In genomic region chr5:122080930-122081329, GRCm38 (mm10) we compare ENCODE assay signal across 10 mouse cellular contexts. TPM values are rescaled to one million over a fixed set of nuclear protein-coding genes. Genes with fewer than 3 reads are reported as not detected.
DNase-seq lines count a peak whose midpoint lies in the region; ATAC-seq and TF ChIP-seq lines count a peak whose summit lies in the region.
"Had no signal": no experiment of that assay in that cellular context is flagged by ENCODE, and none has a peak within 500 bp of the region (broad histone marks: within the 10 kb centered on the region; RNA-seq: fewer than 3 reads in every experiment).

No protein-coding gene starts in this region.

- TF ChIP-seq CTCF in heart, adult 2 months (IDR thresholded peaks at IDR 0.05), result no peak

- peaks cover 4% of the 10 kb centered on the region; the same call in 1 of the 2 replicates for H3K9me3 ChIP-seq in heart, embryonic 12.5 days (replicated peaks)
- no peaks in the 10 kb centered on the region for H3K9me3 ChIP-seq in forebrain, embryonic 15.5 days
- H3K9me3 ChIP-seq in kidney, embryonic 15.5 days (replicated peaks), result no peaks in the 10 kb centered on the region
- H3K9me3 ChIP-seq: liver, embryonic 15.5 days had no signal

- no peaks in the 10 kb centered on the region for H3K27me3 ChIP-seq in heart, embryonic 12.5 days (replicated peaks)
- no peaks in the 10 kb centered on the region for H3K27me3 ChIP-seq in heart, adult 2 months (ENCODE audit: control insufficient read depth, insufficient read depth, low read length)
- no peaks in the 10 kb centered on the region for H3K27me3 ChIP-seq in forebrain, embryonic 15.5 days
- H3K27me3 ChIP-seq in kidney, embryonic 15.5 days, result no peaks in the 10 kb centered on the region
- H3K27me3 ChIP-seq: liver, embryonic 15.5 days had no signal

- intact Hi-C loops in heart, adult 2 months (cut with DNase I), result no loop called here

- no peak overlapping the region for H3K4me2 ChIP-seq in heart, embryonic 12.5 days
- H3K4me2 ChIP-seq in forebrain, embryonic 15.5 days (replicated peaks), result no peak overlapping the region
- no peak overlapping the region for H3K4me2 ChIP-seq in kidney, embryonic 15.5 days
- H3K4me2 ChIP-seq: liver, embryonic 15.5 days had no signal

- H3K4me1 ChIP-seq in heart, embryonic 12.5 days (replicated peaks), result peaks cover 13% of the 10 kb centered on the region
- no peaks in the 10 kb centered on the region for H3K4me1 ChIP-seq in heart, adult 2 months (ENCODE audit: control insufficient read depth, insufficient read depth, low read length)
- H3K4me1 ChIP-seq in forebrain, embryonic 15.5 days, result peaks cover 16% of the 10 kb centered on the region
- peaks cover 25% of the 10 kb centered on the region for H3K4me1 ChIP-seq in kidney, embryonic 15.5 days

- ATAC-seq in heart, embryonic 12.5 days (ENCODE audit: insufficient number of reproducible peaks, low FRiP score), result peak; percentile 49; the same call in 1 of the 2 replicates
- ATAC-seq in forebrain, embryonic 15.5 days (replicated peaks), result peak; percentile 88
- no peak for ATAC-seq in kidney, embryonic 15.5 days (replicated peaks; ENCODE audit: low FRiP score)

- no peak for DNase-seq in heart, adult 2 months
- DNase-seq in MN1 (ENCODE audit: low spot score) (peak; percentile 85), adipocyte (ENCODE audit: low spot score) (no peak)
- peak; percentile 57 to 86 for DNase-seq in left cerebral cortex, adult 8-10 months (ENCODE audit: low spot score in 2 of 2)
- no peak for DNase-seq in T-cell, adult 2 months (ENCODE audit: low spot score)

- TF ChIP-seq POLR2A in heart, adult 2 months (IDR thresholded peaks at IDR 0.05; ENCODE audit: insufficient read depth, low read depth, low read length), result no peak

- H3K9ac ChIP-seq in heart, embryonic 12.5 days, result no peak overlapping the region
- no peak overlapping the region for H3K9ac ChIP-seq in heart, adult 2 months (ENCODE audit: low read depth, low read length)
- H3K9ac ChIP-seq in forebrain, embryonic 15.5 days (replicated peaks), result no peak overlapping the region
- no peak overlapping the region for H3K9ac ChIP-seq in kidney, embryonic 15.5 days
- H3K9ac ChIP-seq: liver, embryonic 15.5 days had no signal

- H3K27ac ChIP-seq in heart, embryonic 12.5 days (ENCODE audit: poor library complexity, severe bottlenecking), result no peak overlapping the region
- no peak overlapping the region for H3K27ac ChIP-seq in heart, adult 2 months
- peak overlapping the region; percentile 85 for H3K27ac ChIP-seq in forebrain, embryonic 15.5 days (replicated peaks)
- no peak overlapping the region for H3K27ac ChIP-seq in kidney, embryonic 15.5 days
- H3K27ac ChIP-seq: liver, embryonic 15.5 days had no signal

- 66% methylated on average over 11 of the region's 11 CpGs for WGBS in heart, embryonic 12.5 days
- 53% methylated on average over 11 of the region's 11 CpGs for WGBS in heart, adult 2 months
- 37% methylated on average over 11 of the region's 11 CpGs for WGBS in forebrain, embryonic 15.5 days
- 60% methylated on average over 11 of the region's 11 CpGs for WGBS in kidney, embryonic 15.5 days

- no peak overlapping the region for H3K4me3 ChIP-seq in heart, embryonic 12.5 days
- H3K4me3 ChIP-seq in heart, adult 2 months, result no peak overlapping the region
- no peak overlapping the region for H3K4me3 ChIP-seq in forebrain, embryonic 15.5 days
- H3K4me3 ChIP-seq in kidney, embryonic 15.5 days (replicated peaks), result no peak overlapping the region
- H3K4me3 ChIP-seq: liver, embryonic 15.5 days had no signal

- no peak for TF ChIP-seq EP300 in heart, adult 2 months (IDR thresholded peaks at IDR 0.05; ENCODE audit: insufficient read depth, low read depth, low read length)

- H3K36me3 ChIP-seq in heart, embryonic 12.5 days, result no peaks in the 10 kb centered on the region
- no peaks in the 10 kb centered on the region for H3K36me3 ChIP-seq in heart, adult 2 months (ENCODE audit: control insufficient read depth, insufficient read depth, low read length)
- H3K36me3 ChIP-seq in forebrain, embryonic 15.5 days, result no peaks in the 10 kb centered on the region
- no peaks in the 10 kb centered on the region for H3K36me3 ChIP-seq in kidney, embryonic 15.5 days
- H3K36me3 ChIP-seq: liver, embryonic 15.5 days had no signal

- H3K79me2 ChIP-seq in heart, adult 2 months (replicated peaks; ENCODE audit: control insufficient read depth, insufficient read depth, low read length), result no peaks in the 10 kb centered on the region

RNA-seq across cellular contexts. Expression of gene Myl2, which starts 19.8 kb away (rescaled TPM):
- polyA plus RNA-seq in heart, embryonic 12.5 days (2016; fragmentation: Nextera tagmentation; extraction: Ambion mirVana), result 7,161 and 7,647 TPM in 2 replicates
- over 10,000 TPM; 18,797 to 22,206 TPM for total RNA-seq in heart, adult 2 months (2021)
- polyA plus RNA-seq in heart, adult 2 months (2012; rRNA removed), result 7,725 and 11,177 TPM in 2 replicates
- polyA plus RNA-seq in forebrain, embryonic 15.5 days (2015; fragmentation: Nextera tagmentation; extraction: Ambion mirVana), result 0.28 and 3.6 TPM in 2 replicates
- total RNA-seq in left cerebral cortex, adult 8-10 months (2022), result 1 to 10 TPM; 2.4 to 9.2 (median 3.9) TPM
- 0.78 and 2.3 TPM in 2 replicates for polyA plus RNA-seq in kidney, embryonic 15.5 days (2015; fragmentation: Nextera tagmentation; extraction: Ambion mirVana)
- polyA plus RNA-seq: C2C12 had no signal

RNA-seq across cellular contexts. Expression of gene Cux2, which starts 31.0 kb away (rescaled TPM):
- 7.6 and 10.1 TPM in 2 replicates for polyA plus RNA-seq in heart, embryonic 12.5 days (2016; fragmentation: Nextera tagmentation; extraction: Ambion mirVana)
- total RNA-seq in heart, adult 2 months (2021), result 10 to 100 TPM; 18.1 to 18.4 TPM
- polyA plus RNA-seq in heart, adult 2 months (2012; rRNA removed), result 11.4 and 16.7 TPM in 2 replicates
- polyA plus RNA-seq in forebrain, embryonic 15.5 days (2015; fragmentation: Nextera tagmentation; extraction: Ambion mirVana), result 32.3 and 33.7 TPM in 2 replicates
- total RNA-seq in left cerebral cortex, adult 8-10 months (2022), result 100 to 1,000 TPM; 150 to 185 (median 160) TPM
- polyA plus RNA-seq in kidney, embryonic 15.5 days (2015; fragmentation: Nextera tagmentation; extraction: Ambion mirVana), result 8.7 and 9.9 TPM in 2 replicates

RNA-seq across cellular contexts. Expression of gene Ccdc63, which starts 59.7 kb away (rescaled TPM):
- 0.33 and 0.42 TPM in 2 replicates for polyA plus RNA-seq in heart, embryonic 12.5 days (2016; fragmentation: Nextera tagmentation; extraction: Ambion mirVana)
- under 1 TPM in 1 of 2 experiments, not detected in 1; 0.16 TPM for total RNA-seq in heart, adult 2 months (2021)
- 0.08 and 0.12 TPM in 2 replicates for polyA plus RNA-seq in heart, adult 2 months (2012; rRNA removed)
- not detected in 2 replicates for polyA plus RNA-seq in forebrain, embryonic 15.5 days (2015; fragmentation: Nextera tagmentation; extraction: Ambion mirVana)
- 1 to 10 TPM in 1 of 4 experiments, under 1 TPM in 3; 0.53 to 1.4 (median 0.68) TPM for total RNA-seq in left cerebral cortex, adult 8-10 months (2022)
- 0.19 TPM in 1 of 2 replicates, not detected in the other for polyA plus RNA-seq in kidney, embryonic 15.5 days (2015; fragmentation: Nextera tagmentation; extraction: Ambion mirVana)
- polyA plus RNA-seq: C2C12 had no signal

Comparison
In these comparisons a context has a peak if more than half of its experiments do, and no peak if none do; other contexts are left out.
1. DNase-seq: peak in MN1 (single experiment) and left cerebral cortex, adult 8-10 months (2 of 2); none in heart, adult 2 months (0 of 2), adipocyte (single experiment) and T-cell, adult 2 months (single experiment).
2. RNA of gene Myl2, which starts 19.8 kb away (polyA plus RNA-seq): 7,725 to 11,177 TPM in heart, adult 2 months and 7,161 to 7,647 TPM in heart, embryonic 12.5 days; 0.78 to 2.3 TPM in kidney, embryonic 15.5 days and 0.28 to 3.6 TPM in forebrain, embryonic 15.5 days; every median in the first group is over 1,000 times any median in the second.